ENCODE assay signal across 12 mouse cellular contexts in genomic region chr9:100452432-100452831, GRCm38 (mm10). TPM values are rescaled to one million over a fixed set of nuclear protein-coding genes. Genes with fewer than 3 reads are reported as not detected.
DNase-seq lines count a peak whose midpoint lies in the region; ATAC-seq and TF ChIP-seq lines count a peak whose summit lies in the region.
"Had no signal": no experiment of that assay in that cellular context is flagged by ENCODE, and none has a peak within 500 bp of the region (broad histone marks: within the 10 kb centered on the region; RNA-seq: fewer than 3 reads in every experiment).

No protein-coding gene starts in this region.

- WGBS in kidney, embryonic 15.5 days, result 22% methylated on average over 6 of the region's 6 CpGs
- 38% methylated on average over 6 of the region's 6 CpGs for WGBS in kidney, adult 2 months

- 0 out of 2 replicates have a peak overlapping the region, but pooled peaks have one; percentile 50 for H3K27ac ChIP-seq in kidney, embryonic 15.5 days
- H3K27ac ChIP-seq in kidney, adult 2 months (ENCODE audit: insufficient read depth, low read depth, low read length), result no peak overlapping the region
- H3K27ac ChIP-seq: hindbrain, embryonic 13.5 days; limb, embryonic 15.5 days; midbrain, embryonic 10.5 days had no signal

- DNase-seq in adrenal gland, adult (ENCODE audit: inconsistent age in 2 of 2, low spot score in 1 of 2), result peak; percentile 37 to 44
- DNase-seq in adrenal gland, adult 18-20 months (ENCODE audit: low spot score in 2 of 2), result no peak
- no peak for DNase-seq in kidney, adult 2 months
- peak; percentile 30 for DNase-seq in urinary bladder, postnatal 14 days (ENCODE audit: low spot score)
- no peak for DNase-seq in urinary bladder, postnatal 36 days (ENCODE audit: low spot score in 2 of 2)
- DNase-seq in urinary bladder, postnatal 4 days (ENCODE audit: low spot score in 2 of 2), result no peak
- no peak for DNase-seq in thymus, postnatal 36 days

- peak; percentile 59 for ATAC-seq in kidney, embryonic 15.5 days (replicated peaks; ENCODE audit: low FRiP score)

- no peaks in the 10 kb centered on the region for H3K36me3 ChIP-seq in kidney, embryonic 15.5 days
- no peaks in the 10 kb centered on the region for H3K36me3 ChIP-seq in kidney, adult 2 months (ENCODE audit: control insufficient read depth, insufficient read depth, low read length)
- H3K36me3 ChIP-seq: hindbrain, embryonic 13.5 days; limb, embryonic 15.5 days; midbrain, embryonic 10.5 days had no signal

- peaks cover 23% of the 10 kb centered on the region for H3K4me1 ChIP-seq in kidney, embryonic 15.5 days
- H3K4me1 ChIP-seq in kidney, adult 2 months (ENCODE audit: control insufficient read depth, insufficient read depth, low read length), result peaks cover 2% of the 10 kb centered on the region; the same call in 1 of the 2 replicates

- no peak for TF ChIP-seq CTCF in kidney, adult 2 months (conservative IDR thresholded peaks at IDR 0.05; ENCODE audit: insufficient read depth, insufficient read length, low read depth, low read length)

- no peaks in the 10 kb centered on the region for H3K9me3 ChIP-seq in kidney, embryonic 15.5 days (replicated peaks)
- H3K9me3 ChIP-seq: G1E; hindbrain, embryonic 13.5 days; limb, embryonic 15.5 days; midbrain, embryonic 10.5 days had no signal

- H3K4me3 ChIP-seq in kidney, embryonic 15.5 days (replicated peaks), result no peak overlapping the region
- H3K4me3 ChIP-seq in kidney, adult 2 months (ENCODE audit: insufficient read depth, low read depth, low read length), result no peak overlapping the region
- H3K4me3 ChIP-seq: hindbrain, embryonic 13.5 days; limb, embryonic 15.5 days; midbrain, embryonic 10.5 days had no signal

- H3K27me3 ChIP-seq in kidney, embryonic 15.5 days, result peaks cover 11% of the 10 kb centered on the region
- no peaks in the 10 kb centered on the region for H3K27me3 ChIP-seq in kidney, adult 2 months (replicated peaks; ENCODE audit: control insufficient read depth, insufficient read depth, low read length)

- no peak for TF ChIP-seq POLR2A in kidney, adult 2 months (IDR thresholded peaks at IDR 0.05; ENCODE audit: low read depth, low read length)

- H3K4me2 ChIP-seq in kidney, embryonic 15.5 days, result peak overlapping the region; percentile 18; the same call in 1 of the 2 replicates
- H3K4me2 ChIP-seq: hindbrain, embryonic 13.5 days; limb, embryonic 15.5 days had no signal

- no peak overlapping the region for H3K9ac ChIP-seq in kidney, embryonic 15.5 days
- H3K9ac ChIP-seq: hindbrain, embryonic 13.5 days; limb, embryonic 15.5 days had no signal

RNA-seq across cellular contexts. Expression of gene Il20rb, which starts 34.2 kb away (rescaled TPM):
- 1 to 10 TPM in 1 of 2 experiments, under 1 TPM in 1; 0.63 to 1.4 TPM for total RNA-seq in adrenal gland, adult 18-20 months (2021)
- 1.2 and 1.5 TPM in 2 replicates for polyA plus RNA-seq in kidney, embryonic 15.5 days (2015; fragmentation: Nextera tagmentation; extraction: Ambion mirVana)
- polyA plus RNA-seq in kidney, adult 2 months (2012; rRNA removed), result 1.4 and 1.9 TPM in 2 replicates

Comparison
In these comparisons a context has a peak if more than half of its experiments do, and no peak if none do; other contexts are left out.
1. DNase-seq: peak in adrenal gland, adult (2 of 2) and urinary bladder, postnatal 14 days (single experiment); none in adrenal gland, adult 18-20 months (0 of 2), kidney, adult 2 months (single experiment), urinary bladder, postnatal 36 days (0 of 2), urinary bladder, postnatal 4 days (0 of 2) and thymus, postnatal 36 days (0 of 2).